20 mouse cellular contexts compared by ENCODE assay signal in genomic region chr9:41239097-41239451, GRCm38 (mm10).
DNase-seq lines count a peak whose midpoint lies in the region; ATAC-seq lines count a peak whose summit lies in the region.
"Had no signal": no experiment of that assay in that cellular context is flagged by ENCODE, and none has a peak within 500 bp of the region (broad histone marks: within the 10 kb centered on the region; RNA-seq: fewer than 3 reads in every experiment).

No protein-coding gene starts in this region.

- H3K4me2 ChIP-seq in hindbrain, embryonic 12.5 days (replicated peaks) = no peak overlapping the region
- no peak overlapping the region for H3K4me2 ChIP-seq in hindbrain, embryonic 11.5 days (replicated peaks; ENCODE audit: low read depth, low read length)
- H3K4me2 ChIP-seq in embryonic facial prominence, embryonic 12.5 days (replicated peaks) = no peak overlapping the region
- H3K4me2 ChIP-seq in hindbrain, embryonic 14.5 days (replicated peaks) = no peak overlapping the region
- H3K4me2 ChIP-seq in limb, embryonic 15.5 days = no peak overlapping the region
- H3K4me2 ChIP-seq: heart, embryonic 11.5 days; liver, embryonic 15.5 days; lung, embryonic 14.5 days had no signal

- 71% methylated on average over 5 of the region's 5 CpGs for WGBS in hindbrain, embryonic 12.5 days
- 78% methylated on average over 5 of the region's 5 CpGs for WGBS in hindbrain, embryonic 11.5 days
- WGBS in embryonic facial prominence, embryonic 12.5 days = 34% methylated on average over 5 of the region's 5 CpGs
- WGBS in hindbrain, embryonic 14.5 days = 66% methylated on average over 5 of the region's 5 CpGs
- 48% methylated on average over 5 of the region's 5 CpGs for WGBS in limb, embryonic 15.5 days

- H3K4me1 ChIP-seq in hindbrain, embryonic 12.5 days = peaks cover 4% of the 10 kb centered on the region; the same call in 1 of the 2 replicates
- H3K4me1 ChIP-seq in hindbrain, embryonic 11.5 days (replicated peaks; ENCODE audit: control insufficient read depth, insufficient read depth, low read length) = no peaks in the 10 kb centered on the region
- peaks cover 26% of the 10 kb centered on the region for H3K4me1 ChIP-seq in embryonic facial prominence, embryonic 12.5 days
- H3K4me1 ChIP-seq in hindbrain, embryonic 14.5 days (replicated peaks; ENCODE audit: control insufficient read depth, insufficient read depth, low read length) = 0 out of 2 replicates have a peak, but pooled peaks cover 6% of the 10 kb centered on the region
- H3K4me1 ChIP-seq in limb, embryonic 15.5 days = 0 out of 2 replicates have a peak, but pooled peaks cover 5% of the 10 kb centered on the region
- H3K4me1 ChIP-seq: liver, embryonic 15.5 days had no signal

- no peak overlapping the region for H3K4me3 ChIP-seq in hindbrain, embryonic 12.5 days
- H3K4me3 ChIP-seq in hindbrain, embryonic 11.5 days (ENCODE audit: low read depth, low read length) = no peak overlapping the region
- H3K4me3 ChIP-seq in embryonic facial prominence, embryonic 12.5 days = no peak overlapping the region
- H3K4me3 ChIP-seq in hindbrain, embryonic 14.5 days (replicated peaks; ENCODE audit: low read length) = no peak overlapping the region
- no peak overlapping the region for H3K4me3 ChIP-seq in limb, embryonic 15.5 days
- H3K4me3 ChIP-seq: liver, embryonic 15.5 days had no signal

- ATAC-seq in hindbrain, embryonic 12.5 days (ENCODE audit: low FRiP score) = no peak
- ATAC-seq in hindbrain, embryonic 11.5 days (ENCODE audit: low FRiP score) = no peak
- ATAC-seq in embryonic facial prominence, embryonic 12.5 days (ENCODE audit: insufficient number of reproducible peaks, insufficient read depth, low FRiP score, low TSS enrichment) = peak; percentile 77
- no peak for ATAC-seq in hindbrain, embryonic 14.5 days (ENCODE audit: low FRiP score)
- ATAC-seq in limb, embryonic 15.5 days (ENCODE audit: insufficient number of reproducible peaks, low FRiP score, low TSS enrichment, low read depth) = peak; percentile 44
- ATAC-seq in erythroid progenitor cell, adult 5-6 weeks (replicated peaks; ENCODE audit: low FRiP score, poor library complexity, severe bottlenecking) = no peak
- ATAC-seq: forebrain, embryonic 16.5 days; Patski had no signal

- DNase-seq in hindbrain, embryonic 11.5 days (ENCODE audit: low spot score) = no peak
- DNase-seq in hindbrain, embryonic 14.5 days (ENCODE audit: low spot score) = no peak
- DNase-seq in thymus, postnatal 36 days = no peak
- DNase-seq: adrenal gland, postnatal 14 days; cerebellum, adult 11-12 months; heart, adult 11 months; heart, postnatal 4 days; kidney, adult 2 months; kidney, postnatal 36 days; lung, embryonic 14.5 days; lung, postnatal 14 days; midbrain, embryonic 14.5 days had no signal

- no peaks in the 10 kb centered on the region for H3K36me3 ChIP-seq in hindbrain, embryonic 12.5 days
- no peaks in the 10 kb centered on the region for H3K36me3 ChIP-seq in hindbrain, embryonic 11.5 days (ENCODE audit: control insufficient read depth, insufficient read depth, low read length)
- no peaks in the 10 kb centered on the region for H3K36me3 ChIP-seq in embryonic facial prominence, embryonic 12.5 days
- no peaks in the 10 kb centered on the region for H3K36me3 ChIP-seq in hindbrain, embryonic 14.5 days (replicated peaks; ENCODE audit: control insufficient read depth, insufficient read depth)
- no peaks in the 10 kb centered on the region for H3K36me3 ChIP-seq in limb, embryonic 15.5 days
- H3K36me3 ChIP-seq: liver, embryonic 15.5 days had no signal

- H3K9me3 ChIP-seq in hindbrain, embryonic 12.5 days (replicated peaks) = no peaks in the 10 kb centered on the region
- no peaks in the 10 kb centered on the region for H3K9me3 ChIP-seq in hindbrain, embryonic 11.5 days (ENCODE audit: control insufficient read depth, low read length)
- no peaks in the 10 kb centered on the region for H3K9me3 ChIP-seq in embryonic facial prominence, embryonic 12.5 days
- no peaks in the 10 kb centered on the region for H3K9me3 ChIP-seq in hindbrain, embryonic 14.5 days (ENCODE audit: control insufficient read depth, low read length)
- no peaks in the 10 kb centered on the region for H3K9me3 ChIP-seq in limb, embryonic 15.5 days
- H3K9me3 ChIP-seq: liver, embryonic 15.5 days had no signal

- H3K27ac ChIP-seq in hindbrain, embryonic 12.5 days = peak overlapping the region; percentile 68
- H3K27ac ChIP-seq in hindbrain, embryonic 11.5 days (ENCODE audit: low read depth, low read length) = no peak overlapping the region
- peak overlapping the region; percentile 88 for H3K27ac ChIP-seq in embryonic facial prominence, embryonic 12.5 days
- peak overlapping the region; percentile 28; the same call in 1 of the 2 replicates for H3K27ac ChIP-seq in hindbrain, embryonic 14.5 days
- peak overlapping the region; percentile 29; the same call in 1 of the 2 replicates for H3K27ac ChIP-seq in limb, embryonic 15.5 days
- H3K27ac ChIP-seq: liver, embryonic 15.5 days had no signal

- no peak overlapping the region for H3K9ac ChIP-seq in hindbrain, embryonic 12.5 days
- no peak overlapping the region for H3K9ac ChIP-seq in hindbrain, embryonic 11.5 days (ENCODE audit: low read depth, low read length)
- no peak overlapping the region for H3K9ac ChIP-seq in embryonic facial prominence, embryonic 12.5 days
- H3K9ac ChIP-seq in hindbrain, embryonic 14.5 days = no peak overlapping the region
- H3K9ac ChIP-seq in limb, embryonic 15.5 days = no peak overlapping the region
- H3K9ac ChIP-seq: liver, embryonic 15.5 days; lung, embryonic 14.5 days had no signal

- no peaks in the 10 kb centered on the region for H3K27me3 ChIP-seq in hindbrain, embryonic 12.5 days
- H3K27me3 ChIP-seq in hindbrain, embryonic 11.5 days (ENCODE audit: control insufficient read depth, insufficient read depth, low read length) = no peaks in the 10 kb centered on the region
- H3K27me3 ChIP-seq in embryonic facial prominence, embryonic 12.5 days = no peaks in the 10 kb centered on the region
- no peaks in the 10 kb centered on the region for H3K27me3 ChIP-seq in hindbrain, embryonic 14.5 days (ENCODE audit: control insufficient read depth, insufficient read depth, low read length)
- no peaks in the 10 kb centered on the region for H3K27me3 ChIP-seq in limb, embryonic 15.5 days
- H3K27me3 ChIP-seq: Patski had no signal

Comparison
In these comparisons a context has a peak if more than half of its experiments do, and no peak if none do; other contexts are left out.
1. ATAC-seq: peak in embryonic facial prominence, embryonic 12.5 days (single experiment) and limb, embryonic 15.5 days (single experiment); none in hindbrain, embryonic 12.5 days (single experiment), hindbrain, embryonic 11.5 days (single experiment), hindbrain, embryonic 14.5 days (single experiment) and erythroid progenitor cell, adult 5-6 weeks (single experiment).